Mouse (Mus musculus) lung, embryonic 14.5 days (tissue): ENCODE measurements around the gene Rbm33. TPM values are rescaled to one million over a fixed set of nuclear protein-coding genes. Genes with fewer than 3 reads are reported as not detected.

Source experiments
- ATAC-seq: fragments of 200-750 bp; cut with Nextera tagmentation; 2 replicates; pipeline ENCODE4 v1.8.0; 2017; ENCODE audit warnings: mild to moderate bottlenecking, moderate TSS enrichment, moderate library complexity; ENCODE audit not compliant: insufficient read depth
- DNase-seq: peaks from one replicate; pipeline ENCODE4 v3.0.0-alpha.2; 2015
- H3K27ac ChIP-seq: fragments of 300-500 bp; sonication (generic); 2 replicates; pipeline ENCODE4 v1.5.1; 2014; ENCODE audit warnings: low read depth, mild to moderate bottlenecking, moderate library complexity
- H3K27me3 ChIP-seq: fragments of 300-500 bp; sonication (generic); 2 replicates; pipeline ENCODE4 v1.6.1; 2014; ENCODE audit warnings: low read length, control low read depth; ENCODE audit not compliant: insufficient read depth
- H3K36me3 ChIP-seq: fragments of 300-500 bp; sonication (generic); 2 replicates; pipeline ENCODE4 v1.6.1; 2014; ENCODE audit warnings: control low read depth; ENCODE audit not compliant: insufficient read depth
- H3K4me1 ChIP-seq: fragments of 300-500 bp; sonication (generic); 2 replicates; pipeline ENCODE4 v1.6.1; 2014; ENCODE audit warnings: antibody characterized with exemption, control low read depth; ENCODE audit not compliant: insufficient read depth
- H3K4me2 ChIP-seq: fragments of 300-500 bp; sonication (generic); 2 replicates; pipeline ENCODE4 v1.6.1; 2014; ENCODE audit warnings: mild to moderate bottlenecking
- H3K4me3 ChIP-seq: fragments of 300-500 bp; sonication (generic); 2 replicates; pipeline ENCODE4 v1.5.1; 2014; ENCODE audit warnings: low read depth, low read length
- H3K9ac ChIP-seq: fragments of 300-500 bp; sonication (generic); 2 replicates; pipeline ENCODE4 v1.6.1; 2014
- H3K9me3 ChIP-seq: fragments of 300-500 bp; sonication (generic); 2 replicates; pipeline ENCODE4 v1.6.1; 2016; ENCODE audit warnings: low read depth, low read length, control low read depth
- CTCF ChIP-seq: IDR thresholded peaks from 2 replicates; pipeline ENCODE4 v1.5.1; 2016; ENCODE audit warnings: antibody characterized with exemption, low read depth
- WGBS: fragments of 180-500 bp; shearing (Covaris S2); extraction: QIAGEN DNeasy Blood & Tissue Kit; methylation state at CpG from one replicate; pipeline ENCODE4 v1.1.7; 2014; 5-methylcytosine and 5-hydroxymethylcytosine counted together
- polyA plus RNA-seq: library from polyadenylated mRNA; unstranded; fragments of >200 nt; fragmentation: Nextera tagmentation; extraction: Ambion mirVana; gene quantifications from 2 replicates; pipeline ENCODE4 v1.2.1, GENCODE M21; 2014

The Rbm33 gene
- polyA plus RNA-seq, 1 experiment from 2014 or later = 17.9 TPM

- peak overlapping the region; percentile 98 for H3K27ac ChIP-seq
- peak overlapping the region; percentile 57 for H3K4me3 ChIP-seq
- H3K4me2 ChIP-seq = peak overlapping the region; percentile 71
- H3K36me3 ChIP-seq = no peaks in the 10 kb centered on the region
- H3K9me3 ChIP-seq = no peaks in the 10 kb centered on the region
- DNase-seq = no peak
- no peak for TF ChIP-seq CTCF
- H3K4me1 ChIP-seq = no peaks in the 10 kb centered on the region
- 11% methylated on average over 11 of the region's 11 CpGs for WGBS
- peak overlapping the region; percentile 13; the same call in 1 of the 2 replicates for H3K9ac ChIP-seq
- no peak for ATAC-seq
- peaks cover 98% of the 10 kb centered on the region for H3K27me3 ChIP-seq
Measured at GRCm38 (mm10) chr5:28461376-28461775, 144.5 kb downstream of the Rbm33 start.

- no peaks in the 10 kb centered on the region for H3K4me1 ChIP-seq
- no peaks in the 10 kb centered on the region for H3K36me3 ChIP-seq
- no peaks in the 10 kb centered on the region for H3K9me3 ChIP-seq
- peak overlapping the region; percentile 57 for H3K4me3 ChIP-seq
- H3K27me3 ChIP-seq = peaks cover 98% of the 10 kb centered on the region
- TF ChIP-seq CTCF = no peak
- WGBS = 2% methylated on average over 33 of the region's 33 CpGs
- peak overlapping the region; percentile 71 for H3K4me2 ChIP-seq
- peak overlapping the region; percentile 98 for H3K27ac ChIP-seq
- DNase-seq (peak; percentile 53), ATAC-seq (no peak)
- H3K9ac ChIP-seq = peak overlapping the region; percentile 71
Measured at GRCm38 (mm10) chr5:28462741-28463590, 146.0 kb downstream of the Rbm33 start.

DNA sequence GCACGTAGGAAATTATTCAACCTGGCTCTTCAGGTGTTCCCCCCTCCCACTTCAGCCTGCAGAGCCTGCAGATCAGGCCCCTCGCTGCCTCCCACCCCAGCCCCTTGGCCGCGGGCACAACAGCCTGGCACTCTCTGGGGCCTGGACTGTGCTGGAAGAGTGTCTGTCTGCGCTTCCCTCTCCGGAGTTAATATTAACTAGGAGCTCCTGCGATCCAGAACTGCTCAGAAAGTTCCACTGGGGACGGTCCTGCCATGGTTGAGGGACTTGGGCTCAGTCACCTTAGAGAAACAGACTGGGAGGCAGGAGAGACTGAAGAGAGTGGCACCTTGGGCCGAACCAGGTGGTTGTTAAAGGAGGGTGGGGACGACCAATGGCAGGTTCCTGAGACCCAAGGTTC lies 146.7 kb downstream of the Rbm33 start:
- ATAC-seq = 0 out of 2 replicates have a peak, but pooled peaks have one; percentile 10
- Histone ChIP-seq H3K36me3 (no peaks in the 10 kb centered on the region), H3K4me3 (peak overlapping the region; percentile 57), H3K4me2 (peak overlapping the region; percentile 71), H3K9me3 (no peaks in the 10 kb centered on the region), H3K27me3 (peaks cover 97% of the 10 kb centered on the region), H3K9ac (peak overlapping the region; percentile 71), H3K27ac (peak overlapping the region; percentile 98), H3K4me1 (no peaks in the 10 kb centered on the region)
- no peak for TF ChIP-seq CTCF
- DNase-seq = peak; percentile 44
- 2% methylated on average over 10 of the region's 10 CpGs for WGBS

GRCm38 (mm10) chr5:28464361-28465098 lies 147.6 kb downstream of the Rbm33 start:
- peak overlapping the region; percentile 71 for H3K4me2 ChIP-seq
- WGBS = under 1% methylated on average over 74 of the region's 76 CpGs
- H3K27me3 ChIP-seq = peaks cover 93% of the 10 kb centered on the region
- no peaks in the 10 kb centered on the region for H3K4me1 ChIP-seq
- DNase-seq (peak; percentile 40), ATAC-seq (no peak)
- TF ChIP-seq CTCF = no peak
- H3K9me3 ChIP-seq = no peaks in the 10 kb centered on the region
- H3K4me3 ChIP-seq = peak overlapping the region; percentile 57
- no peaks in the 10 kb centered on the region for H3K36me3 ChIP-seq
- H3K9ac ChIP-seq = peak overlapping the region; percentile 71
- peak overlapping the region; percentile 98 for H3K27ac ChIP-seq

DNA sequence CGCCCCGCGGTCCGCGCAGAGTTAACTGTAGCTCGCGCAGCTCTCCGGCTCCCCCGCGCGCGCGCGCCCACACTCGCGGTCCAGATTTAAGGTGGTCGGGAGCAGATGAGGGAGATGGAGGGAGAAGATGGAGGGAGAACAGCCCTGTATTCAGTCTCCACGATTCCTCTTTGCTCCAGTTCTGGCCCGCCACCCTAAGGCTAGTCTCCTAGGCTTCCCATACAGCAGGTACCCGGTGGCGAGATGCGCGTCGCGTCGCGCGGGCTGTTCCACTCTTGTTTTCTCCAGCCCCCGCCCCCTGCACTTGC lies 148.1 kb downstream of the Rbm33 start:
- no peak for ATAC-seq
- no peaks in the 10 kb centered on the region for H3K9me3 ChIP-seq
- no peak for TF ChIP-seq CTCF
- peak overlapping the region; percentile 71 for H3K4me2 ChIP-seq
- H3K4me3 ChIP-seq = peak overlapping the region; percentile 57
- H3K27ac ChIP-seq = peak overlapping the region; percentile 98
- DNase-seq = peak; percentile 57
- H3K9ac ChIP-seq = peak overlapping the region; percentile 71
- H3K4me1 ChIP-seq = no peaks in the 10 kb centered on the region
- WGBS = under 1% methylated on average over 29 of the region's 29 CpGs
- no peaks in the 10 kb centered on the region for H3K36me3 ChIP-seq
- H3K27me3 ChIP-seq = peaks cover 88% of the 10 kb centered on the region

DNA sequence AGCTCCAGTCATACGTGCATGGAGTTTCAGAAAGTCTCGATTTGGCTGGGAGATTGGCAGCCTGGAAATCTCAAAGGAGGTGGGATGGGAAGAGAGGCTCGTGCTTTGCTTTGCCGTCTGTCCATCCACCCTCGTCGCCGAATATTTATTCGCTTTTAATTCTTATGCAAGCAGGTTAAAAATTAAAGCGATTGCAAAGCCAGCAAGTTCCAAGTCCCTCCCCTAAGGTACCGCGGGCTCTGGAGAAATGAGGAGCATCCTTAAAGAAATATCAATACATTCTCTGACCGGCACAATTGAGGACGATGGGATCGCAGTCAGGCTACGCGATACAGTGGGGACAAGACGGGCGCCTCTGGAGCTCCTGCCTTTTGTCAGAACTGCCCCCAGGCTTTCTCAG lies 148.6 kb downstream of the Rbm33 start:
- peaks cover 86% of the 10 kb centered on the region for H3K27me3 ChIP-seq
- H3K9ac ChIP-seq = peak overlapping the region; percentile 71
- H3K4me3 ChIP-seq = peak overlapping the region; percentile 57
- H3K27ac ChIP-seq = peak overlapping the region; percentile 98
- H3K4me2 ChIP-seq = peak overlapping the region; percentile 71
- H3K4me1 ChIP-seq = no peaks in the 10 kb centered on the region
- no peaks in the 10 kb centered on the region for H3K36me3 ChIP-seq
- no peaks in the 10 kb centered on the region for H3K9me3 ChIP-seq
- under 1% methylated on average over 18 of the region's 18 CpGs for WGBS
- no peak for TF ChIP-seq CTCF
- peak; percentile 5 for DNase-seq
- ATAC-seq = no peak

DNA sequence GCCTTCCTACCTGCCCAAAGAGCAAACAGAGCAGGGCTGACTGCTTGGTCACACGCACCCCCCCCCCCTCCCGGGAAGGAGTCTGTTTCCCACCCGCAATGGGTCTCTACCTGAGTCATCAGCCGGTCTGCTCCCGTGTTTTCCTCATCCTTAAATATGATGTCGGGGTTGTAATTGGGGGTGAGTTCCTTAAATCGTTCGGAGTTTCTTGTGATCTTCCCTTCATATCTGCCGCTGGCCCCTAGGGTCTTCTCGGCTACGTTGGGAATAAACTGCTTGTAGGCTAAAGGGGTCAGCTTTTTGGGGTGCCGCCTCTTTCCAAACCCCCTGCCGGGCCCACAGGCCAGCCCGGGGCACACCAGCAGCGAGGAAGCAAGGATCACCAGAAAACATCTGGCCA lies 149.4 kb downstream of the Rbm33 start:
- H3K4me2 ChIP-seq = peak overlapping the region; percentile 71
- H3K9ac ChIP-seq = peak overlapping the region; percentile 71
- H3K4me1 ChIP-seq = no peaks in the 10 kb centered on the region
- WGBS = under 1% methylated on average over 15 of the region's 15 CpGs
- peak overlapping the region; percentile 57 for H3K4me3 ChIP-seq
- no peak for ATAC-seq
- H3K27ac ChIP-seq = peak overlapping the region; percentile 98
- TF ChIP-seq CTCF = no peak
- DNase-seq = no peak
- H3K27me3 ChIP-seq = peaks cover 78% of the 10 kb centered on the region
- H3K9me3 ChIP-seq = no peaks in the 10 kb centered on the region
- H3K36me3 ChIP-seq = no peaks in the 10 kb centered on the region
